Mouse (Mus musculus) kidney, adult 11 months (tissue): ENCODE results near the gene Sirt7.

Experiments used
- DNase-seq: peaks from one replicate; pipeline ENCODE4 v3.0.0; 2022

The Sirt7 gene

GRCm38 (mm10) chr11:120625152-120625775 is at the start of gene Sirt7:
Sirt7 (minus strand) TSS chr11:120625240.
- DNase-seq, result no peak

- DNase-seq, result no peak
These were observed 48.6 kb upstream of the Sirt7 start for GRCm38 (mm10) chr11:120673594-120674122.

GRCm38 (mm10) chr11:120672687-120673593 is 47.9 kb upstream of the Sirt7 start, which contains the start of gene Aspscr1:
Aspscr1 (plus strand) TSS chr11:120672973.
- DNase-seq, result peak; percentile 95

- no peak for DNase-seq
These were observed 41.6 kb upstream of the Sirt7 start for GRCm38 (mm10) chr11:120666617-120667016.

- DNase-seq, result no peak
These were observed 40.4 kb upstream of the Sirt7 start for GRCm38 (mm10) chr11:120665406-120665805.

GRCm38 (mm10) chr11:120663714-120664113 is 38.7 kb upstream of the Sirt7 start:
- no peak for DNase-seq

GRCm38 (mm10) chr11:120662759-120663158 is 37.7 kb upstream of the Sirt7 start:
- no peak for DNase-seq

GRCm38 (mm10) chr11:120661076-120661460 is 36.0 kb upstream of the Sirt7 start, which contains the start of gene Notum:
Notum (minus strand) TSS chr11:120661175.
- DNase-seq, result no peak

- DNase-seq, result peak; percentile 45
These were observed 35.4 kb upstream of the Sirt7 start for GRCm38 (mm10) chr11:120660301-120661075.

GRCm38 (mm10) chr11:120659509-120660300 is 34.7 kb upstream of the Sirt7 start:
- peak; percentile 30 for DNase-seq

GRCm38 (mm10) chr11:120658876-120659410 is 33.9 kb upstream of the Sirt7 start:
- peak; percentile 77 for DNase-seq

GRCm38 (mm10) chr11:120657301-120657700 is 32.3 kb upstream of the Sirt7 start:
- DNase-seq, result peak; percentile 75

- peak; percentile 49 for DNase-seq
These were observed 29.7 kb upstream of the Sirt7 start for GRCm38 (mm10) chr11:120654741-120655140.

- no peak for DNase-seq
These were observed 26.8 kb upstream of the Sirt7 start for GRCm38 (mm10) chr11:120651872-120652271.

- DNase-seq, result no peak
These were observed 23.0 kb upstream of the Sirt7 start, which contains the start of gene Myadml2 for GRCm38 (mm10) chr11:120648001-120648476. Myadml2 (minus strand) TSS chr11:120648158.

- no peak for DNase-seq
These were observed 22.2 kb upstream of the Sirt7 start for GRCm38 (mm10) chr11:120647047-120647830.

- DNase-seq, result peak; percentile 92
These were observed 18.6 kb upstream of the Sirt7 start, which contains the start of gene Pycr1 for GRCm38 (mm10) chr11:120643601-120643987. Pycr1 (minus strand) TSS chr11:120643769.

GRCm38 (mm10) chr11:120642939-120643600 is 18.0 kb upstream of the Sirt7 start:
- DNase-seq, result no peak

GRCm38 (mm10) chr11:120641869-120642268 is 16.8 kb upstream of the Sirt7 start:
- DNase-seq, result no peak

GRCm38 (mm10) chr11:120641255-120641654 is 16.2 kb upstream of the Sirt7 start:
- DNase-seq, result no peak
